Mouse (Mus musculus): ENCODE measurements around the gene Slc47a2.

Gene Slc47a2

DNA sequence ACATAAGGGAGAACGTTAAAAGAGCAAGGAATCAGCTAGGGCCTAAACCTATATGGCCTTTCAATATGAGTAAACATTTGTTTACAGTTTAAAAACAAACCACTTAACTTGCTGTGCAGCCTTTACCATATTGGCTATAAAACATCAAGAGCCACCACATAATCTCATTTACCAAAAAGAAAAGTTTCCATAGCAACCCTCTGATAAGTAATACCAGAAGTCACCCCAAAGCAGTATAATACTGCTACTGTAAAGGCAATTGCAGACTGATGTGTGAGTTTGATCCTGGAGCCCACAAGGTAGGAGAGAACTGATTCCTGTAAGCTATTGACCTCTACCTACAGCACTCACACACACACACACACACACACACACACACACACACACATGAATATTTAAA lies 68.2 kb downstream of the Slc47a2 start:
- CTCF ChIA-PET, result interaction anchor here in 1 of 4 experiments (0.6 to 0.7 kb wide), 2 partner anchors 10 to 128 kb away, joined by 4 to 5 read pairs; no protein-coding TSS in a partner anchor
- POLR2A ChIA-PET, result interaction anchor here in 2 of 4 experiments (0.7 to 1.1 kb wide), 2 partner anchors 12 to 143 kb away, joined by 3 read pairs; no protein-coding TSS in a partner anchor

DNA sequence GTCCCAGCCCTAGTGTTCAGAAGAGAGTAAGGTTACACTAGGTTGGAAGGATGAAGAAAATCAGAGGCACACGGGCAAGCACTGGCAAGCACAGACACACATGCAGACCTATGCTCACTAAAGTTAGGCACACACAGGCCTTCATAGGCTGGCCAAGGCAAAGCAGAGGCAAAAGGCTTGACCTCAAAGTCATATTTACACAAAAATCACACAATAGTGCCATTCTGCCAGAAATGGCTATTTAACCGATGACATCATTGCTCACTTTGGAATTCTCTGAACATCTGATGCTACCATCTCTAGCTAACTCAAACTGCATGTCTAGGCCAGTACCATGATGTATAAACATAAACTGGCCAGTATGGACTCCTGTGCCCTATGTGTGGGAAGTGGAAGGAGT lies 68.7 kb downstream of the Slc47a2 start:
- ChIA-PET POLR2A (interaction anchor here in 2 of 4 experiments (0.7 to 1.1 kb wide), 2 partner anchors 11 to 144 kb away, joined by 3 read pairs; no protein-coding TSS in a partner anchor), CTCF (interaction anchor here in 1 of 4 experiments (0.6 to 0.7 kb wide), 2 partner anchors 10 to 127 kb away, joined by 4 to 5 read pairs; no protein-coding TSS in a partner anchor)

DNA sequence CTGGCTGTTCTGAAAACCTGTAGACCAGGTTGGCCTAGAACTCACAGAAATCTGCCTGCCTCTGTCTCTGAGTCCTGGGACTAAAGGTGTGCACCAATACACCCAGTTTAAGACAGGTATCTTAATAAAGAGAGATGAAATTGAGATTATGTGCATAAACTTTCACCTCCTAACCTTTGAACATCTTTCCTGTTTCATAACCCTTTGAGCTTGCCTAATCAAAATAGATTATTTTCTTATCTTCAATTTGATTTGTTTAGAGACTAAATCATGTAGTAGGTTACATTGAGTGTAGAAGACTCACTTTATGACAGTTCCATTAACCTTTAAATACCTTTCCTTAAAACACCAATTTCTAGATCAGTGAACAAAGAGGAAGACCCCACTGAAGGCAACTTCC lies 71.0 kb downstream of the Slc47a2 start:
- POLR2A ChIA-PET, result no interaction called here
- CTCF ChIA-PET, result no interaction called here

DNA sequence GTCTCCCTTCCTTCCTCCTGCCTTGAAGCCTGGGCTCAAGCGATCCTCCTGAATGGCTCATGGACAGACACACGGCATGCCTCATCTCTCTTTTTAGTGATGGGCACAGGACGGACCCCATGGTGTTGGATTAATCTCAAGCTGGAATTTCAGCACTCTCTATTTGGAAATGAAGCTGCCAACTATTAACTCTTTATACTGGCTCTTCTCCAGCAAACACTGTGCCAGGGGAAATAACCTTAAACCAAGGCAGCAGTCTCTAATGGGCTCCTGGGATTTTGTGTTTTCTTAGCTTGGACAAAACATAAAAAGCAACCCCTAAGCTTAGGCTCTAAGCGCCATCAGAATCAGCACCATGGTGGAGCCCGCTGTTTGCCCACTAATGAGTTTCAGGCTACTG lies 72.3 kb downstream of the Slc47a2 start:
- ChIA-PET POLR2A (interaction anchor here in 1 of 4 experiments (0.6 kb wide), 1 partner anchor 34 kb away, joined by 3 read pairs; no protein-coding TSS in a partner anchor), CTCF (no interaction called here)

DNA sequence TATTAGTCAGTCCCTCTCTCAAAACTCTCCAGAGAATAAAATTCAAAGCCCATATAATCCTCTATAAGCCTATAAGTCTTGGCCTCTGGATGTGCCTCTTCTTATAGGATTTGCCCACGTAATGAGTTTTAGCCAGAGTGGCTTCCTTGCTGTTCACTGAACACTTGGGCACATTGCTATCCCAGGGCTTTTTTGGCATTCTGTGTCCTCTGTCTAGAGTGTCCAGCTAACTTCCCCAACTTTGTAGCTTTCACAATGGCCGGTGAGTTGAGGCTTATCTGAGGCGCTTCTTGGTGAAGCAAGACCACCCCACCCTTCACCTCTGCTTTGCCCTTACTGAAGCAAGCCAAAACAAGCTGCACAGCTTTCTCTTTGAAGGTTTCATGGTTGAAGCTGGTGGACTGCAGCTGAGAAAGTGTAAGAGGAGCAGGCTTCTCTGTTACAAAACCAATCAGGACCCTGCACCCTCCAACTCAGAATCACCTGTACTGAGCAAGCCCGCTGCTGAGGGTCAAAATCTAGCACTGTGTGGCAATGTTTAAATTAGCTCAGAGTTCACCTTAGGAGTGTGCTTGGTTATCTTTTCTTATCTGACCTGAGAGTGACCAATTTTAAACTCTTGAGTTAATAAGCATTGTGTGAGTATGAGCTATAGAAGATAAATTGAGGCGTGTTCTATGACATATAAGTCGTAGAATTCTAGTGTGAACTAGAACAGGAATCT lies 73.9 kb downstream of the Slc47a2 start:
- ChIA-PET CTCF (no interaction called here), POLR2A (interaction anchor here in 1 of 4 experiments (0.6 to 1.6 kb wide), 3 partner anchors 9 to 20 kb away, joined by 3 to 5 read pairs (median 3); no protein-coding TSS in a partner anchor)

DNA sequence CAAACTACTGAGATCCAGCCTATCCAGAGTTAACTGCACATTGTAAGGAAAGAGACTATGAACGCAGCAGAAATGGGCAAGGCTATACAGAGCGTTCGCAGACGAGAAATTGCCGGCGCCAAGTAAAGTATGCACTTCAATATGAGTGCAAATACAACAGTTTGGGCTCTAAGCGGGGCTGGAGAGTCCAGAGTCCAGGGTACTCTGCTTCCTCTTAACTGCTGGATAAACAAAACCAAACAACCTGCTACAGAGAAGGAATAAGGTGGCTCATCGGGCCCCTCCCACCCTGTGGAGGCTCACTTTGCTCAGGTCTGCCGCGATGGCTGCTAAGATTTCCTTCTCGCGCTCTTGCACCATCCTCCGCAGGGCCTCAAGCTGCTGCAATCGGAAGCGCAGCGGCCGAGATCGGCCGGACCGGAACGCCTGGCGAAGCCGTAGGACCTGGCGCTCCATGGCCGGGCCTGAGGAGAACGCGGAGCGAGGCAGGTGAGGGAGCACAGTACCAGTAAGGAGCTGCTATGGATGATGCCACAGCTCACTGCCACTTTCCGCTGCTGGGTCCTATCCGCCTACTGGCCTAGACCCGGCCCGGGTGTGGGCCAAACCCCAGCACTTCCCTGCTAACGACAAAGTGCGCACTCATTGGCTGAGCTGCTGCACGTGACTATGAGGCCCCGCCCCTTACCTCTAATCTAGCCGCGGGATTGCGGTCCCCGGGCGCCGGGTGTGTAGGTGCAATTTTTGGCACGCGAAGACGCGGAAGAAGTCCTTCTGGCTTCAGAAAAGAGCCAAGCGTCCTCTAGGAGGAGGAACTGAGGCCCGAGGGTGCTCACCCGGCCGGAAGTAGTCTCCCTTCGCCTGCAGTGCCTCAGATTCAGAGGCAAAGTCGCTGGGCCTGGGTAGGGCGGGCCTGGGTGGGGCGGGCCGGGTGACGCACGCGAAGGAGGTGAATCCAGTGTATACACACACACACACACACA lies 75.8 kb downstream of the Slc47a2 start, which contains the start of gene Aldh3a2:
Aldh3a2 (minus strand) TSS at position 914 of the 983 bp plus-strand sequence.
- POLR2A ChIA-PET, result interaction anchor here (0.6 to 1.8 kb wide), 51 partner anchors 10 to 1372 kb away, joined by 3 to 15 read pairs (median 4); partner anchors contain the start of genes Usp22 (in 3 of the 4), Slc47a2 (in 1 of the 4) and Ulk2 (in 1 of the 4)
- CTCF ChIA-PET, result interaction anchor here in 3 of 4 experiments (0.5 to 1.1 kb wide), 12 partner anchors 12 to 448 kb away, joined by 3 to 5 read pairs (median 3); partner anchors contain the start of gene Slc47a2 (in 1 of the 3)

DNA sequence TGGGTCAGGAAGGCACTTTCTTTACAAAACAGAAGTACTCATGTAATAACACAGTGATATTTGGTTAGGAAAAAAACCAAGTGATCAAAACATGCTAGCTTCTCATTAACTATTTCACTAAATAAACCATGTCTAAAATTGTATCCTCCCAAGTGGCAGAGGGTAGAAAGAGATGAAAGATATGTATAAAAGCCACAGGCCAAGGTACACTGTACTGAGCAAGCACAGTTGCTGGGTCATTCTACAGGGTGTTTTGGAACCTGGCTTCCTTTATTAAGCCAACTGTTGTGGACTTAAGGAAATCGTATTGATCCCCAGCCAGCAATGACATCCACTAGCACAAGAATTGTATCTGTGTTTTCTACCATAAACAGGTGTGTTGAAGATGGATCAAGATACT lies 78.8 kb downstream of the Slc47a2 start:
- ChIA-PET POLR2A (interaction anchor here in 3 of 4 experiments (0.6 to 2.2 kb wide), 17 partner anchors 11 to 356 kb away, joined by 3 to 10 read pairs (median 4); partner anchors contain the start of gene Usp22 (in 1 of the 3)), CTCF (no interaction called here)

DNA sequence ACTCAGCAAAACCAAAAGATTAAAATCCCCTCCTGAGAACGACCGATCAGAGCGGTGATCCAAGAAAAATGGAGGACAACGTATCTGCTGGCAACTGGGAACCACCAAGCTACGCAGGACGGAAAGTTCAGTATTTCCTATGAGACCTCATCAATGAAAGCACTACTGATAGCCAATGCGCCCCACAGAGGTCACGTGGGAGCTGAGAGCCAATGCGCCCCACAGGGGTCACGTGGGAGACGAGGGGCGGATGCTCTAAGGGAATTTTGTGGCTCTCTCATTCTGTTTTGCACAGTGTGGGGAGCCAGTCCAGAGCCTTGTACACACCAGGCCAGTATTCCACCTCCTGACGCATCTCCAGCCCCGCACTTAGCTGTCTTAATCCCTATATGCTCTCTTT lies 80.1 kb downstream of the Slc47a2 start:
- POLR2A ChIA-PET, result interaction anchor here in 2 of 4 experiments (0.5 to 2.2 kb wide), 19 partner anchors 11 to 471 kb away, joined by 3 to 15 read pairs (median 4); partner anchors contain the start of gene Usp22 (in 1 of the 2)
- CTCF ChIA-PET, result interaction anchor here in 1 of 4 experiments (1.3 kb wide), 1 partner anchor 158 kb away, joined by 4 read pairs; no protein-coding TSS in a partner anchor

DNA sequence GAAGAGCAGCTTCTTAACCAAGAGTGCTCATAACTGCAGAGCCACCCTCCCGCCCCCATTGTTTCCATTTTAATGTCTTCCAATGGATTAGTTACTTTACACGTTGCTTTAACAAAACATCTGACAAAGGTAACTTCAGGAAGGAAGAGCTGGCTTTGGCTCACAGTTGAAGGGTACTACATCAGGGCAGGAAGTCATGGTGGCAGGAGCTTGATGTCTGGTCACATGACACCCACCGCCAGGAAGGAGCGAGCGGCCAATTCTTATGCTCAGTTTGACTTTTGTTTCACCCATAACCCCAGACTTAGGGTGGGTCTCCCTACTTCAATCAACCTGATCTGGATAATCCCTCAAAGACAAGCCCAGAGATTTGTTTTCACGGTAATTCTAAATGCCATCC lies 83.6 kb downstream of the Slc47a2 start:
- POLR2A ChIA-PET, result interaction anchor here in 3 of 4 experiments (0.6 to 1.6 kb wide), 7 partner anchors 10 to 1303 kb away, joined by 3 to 8 read pairs (median 4); partner anchors contain the start of gene Usp22 (in 1 of the 3)
- CTCF ChIA-PET, result interaction anchor here in 2 of 4 experiments (0.6 to 0.7 kb wide), 2 partner anchors 65 to 167 kb away, joined by 3 to 8 read pairs; no protein-coding TSS in a partner anchor

DNA sequence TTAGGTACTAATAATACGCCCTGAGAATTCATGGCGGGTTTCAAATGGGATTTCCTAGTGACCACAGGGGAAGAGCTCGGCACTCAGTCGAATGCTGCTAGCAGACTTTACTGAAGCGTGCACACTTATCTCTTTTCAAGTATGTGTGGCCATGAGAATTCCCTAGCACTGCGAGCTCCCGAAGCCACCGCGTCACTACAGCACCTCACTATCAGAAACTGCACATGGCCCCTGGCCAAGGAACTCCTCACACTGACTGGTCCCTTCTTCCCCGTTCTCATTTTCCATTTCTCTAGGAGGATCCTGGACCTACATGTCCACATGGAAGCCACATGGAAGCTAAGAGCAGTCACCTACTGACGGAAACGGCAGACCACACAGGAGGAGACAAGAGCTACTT lies 89.9 kb downstream of the Slc47a2 start:
- ChIA-PET CTCF (interaction anchor here in 1 of 4 experiments (1.1 kb wide), 1 partner anchor 14 kb away, joined by 3 read pairs; no protein-coding TSS in a partner anchor), POLR2A (interaction anchor here in 2 of 4 experiments (0.8 to 2.5 kb wide), 11 partner anchors 10 to 374 kb away, joined by 3 to 10 read pairs (median 4); partner anchors contain the start of genes Aldh3a2 (in 2 of the 2), Tmem11 (in 1 of the 2) and Usp22 (in 1 of the 2))

DNA sequence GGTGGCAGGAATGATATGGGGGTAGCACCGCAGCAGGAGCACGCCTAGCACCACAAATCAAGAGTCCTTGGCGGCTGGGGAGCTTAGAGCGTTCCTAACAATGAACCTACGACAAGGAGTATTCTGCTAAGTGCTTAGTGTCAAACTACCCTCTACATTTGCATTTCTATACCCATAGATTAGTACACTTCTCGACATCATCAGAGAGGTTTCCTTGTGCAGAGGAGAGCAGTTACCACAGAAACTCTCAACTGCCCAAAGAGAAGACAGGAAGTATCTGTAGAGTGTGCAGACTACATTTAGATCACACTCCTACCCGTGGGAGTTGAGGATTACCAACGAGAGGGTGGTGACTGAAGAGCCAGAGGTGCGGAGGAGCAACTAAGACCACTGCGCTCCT lies 90.9 kb downstream of the Slc47a2 start:
- CTCF ChIA-PET, result interaction anchor here in 2 of 4 experiments (0.8 to 1.9 kb wide), 5 partner anchors 15 to 91 kb away, joined by 3 to 5 read pairs (median 3); partner anchors contain the start of genes Aldh3a2 (in 1 of the 2) and Slc47a2 (in 1 of the 2)
- POLR2A ChIA-PET, result interaction anchor here in 2 of 4 experiments (1.0 to 2.3 kb wide), 9 partner anchors 10 to 68 kb away, joined by 3 to 10 read pairs (median 4); partner anchors contain the start of gene Aldh3a2 (in 2 of the 2)
